25 mouse cellular contexts compared by ENCODE assay signal in the genomic region with DNA sequence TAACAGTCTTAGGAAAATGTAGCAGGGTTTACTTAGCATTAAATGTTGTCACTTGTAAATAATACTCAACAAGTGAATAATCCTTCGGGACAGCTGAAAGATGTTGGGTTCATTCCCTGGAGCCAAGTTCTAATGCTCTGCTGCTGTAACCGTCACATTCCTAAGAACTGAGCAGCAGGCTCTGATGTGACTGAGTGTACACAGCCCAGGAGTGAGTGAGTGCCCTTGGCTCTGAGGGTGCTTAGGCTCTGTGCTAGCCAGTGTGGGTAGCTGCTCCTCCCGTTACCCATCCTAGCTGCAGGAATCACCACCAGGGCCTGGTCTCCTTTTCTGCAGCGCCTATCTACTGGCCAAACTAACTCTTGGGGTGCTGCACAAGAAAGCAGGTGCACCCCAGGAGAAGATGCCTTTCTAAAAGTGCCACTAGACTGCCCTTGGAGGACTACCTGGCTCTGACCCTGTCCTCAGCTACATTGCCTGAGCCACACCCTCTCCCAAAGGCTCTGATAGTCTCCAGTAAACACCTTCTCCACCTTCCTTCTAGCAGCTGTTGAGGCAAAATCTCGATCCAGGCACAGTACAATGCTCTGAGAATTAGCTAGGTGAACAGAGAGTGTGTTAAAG. TPM values are rescaled to one million over a fixed set of nuclear protein-coding genes. Genes with fewer than 3 reads are reported as not detected.
A peak's percentile ranks its signal among the peaks of the same experiment; 100 is the strongest.
DNase-seq lines count a peak whose midpoint lies in the region; ATAC-seq and TF ChIP-seq lines count a peak whose summit lies in the region.
"Had no signal": no experiment of that assay in that cellular context is flagged by ENCODE, and none has a peak within 500 bp of the region (broad histone marks: within the 10 kb centered on the region; RNA-seq: fewer than 3 reads in every experiment).

No protein-coding gene starts in this region.

- peak overlapping the region; percentile 47 for H3K27ac ChIP-seq in layer of hippocampus, adult 2 months
- H3K27ac ChIP-seq in midbrain, embryonic 13.5 days: no peak overlapping the region
- no peak overlapping the region for H3K27ac ChIP-seq in midbrain, postnatal 0 days (ENCODE audit: low read depth, low read length)
- H3K27ac ChIP-seq: embryonic facial prominence, embryonic 15.5 days; heart, adult 2 months; heart, embryonic 15.5 days; kidney, embryonic 15.5 days had no signal

- H3K4me2 ChIP-seq in midbrain, embryonic 13.5 days (replicated peaks): no peak overlapping the region
- H3K4me2 ChIP-seq in midbrain, postnatal 0 days (ENCODE audit: low read depth, low read length, poor library complexity, severe bottlenecking): no peak overlapping the region
- H3K4me2 ChIP-seq: embryonic facial prominence, embryonic 15.5 days; heart, embryonic 15.5 days; kidney, embryonic 15.5 days; liver, embryonic 11.5 days had no signal

- no peak for DNase-seq in frontal cortex, postnatal 36 days (ENCODE audit: low spot score in 2 of 2)
- no peak for DNase-seq in layer of hippocampus, adult 2 months (ENCODE audit: low spot score in 2 of 2)
- no peak for DNase-seq in layer of hippocampus, postnatal 25 days (ENCODE audit: extremely low spot score in 1 of 2, low spot score in 1 of 2)
- DNase-seq in midbrain, postnatal 0 days (ENCODE audit: low spot score): no peak
- DNase-seq: adrenal gland, adult 8-10 months; cerebellum, adult 8-10 months; cerebellum, postnatal 36 days; embryo, embryonic 11 days; gastrocnemius, postnatal 25 days; heart, adult 2 months; heart, postnatal 36 days; kidney, adult 11 months; kidney, postnatal 36 days; left cerebral cortex, postnatal 4 days; liver, postnatal 0 days; lung, postnatal 14 days had no signal

- H3K36me3 ChIP-seq in midbrain, embryonic 13.5 days: peaks cover 23% of the 10 kb centered on the region; the same call in 1 of the 2 replicates
- peaks cover 6% of the 10 kb centered on the region; the same call in 1 of the 2 replicates for H3K36me3 ChIP-seq in midbrain, postnatal 0 days (ENCODE audit: insufficient read depth, low read length)
- H3K36me3 ChIP-seq: heart, embryonic 15.5 days had no signal

- H3K27me3 ChIP-seq in midbrain, embryonic 13.5 days: no peaks in the 10 kb centered on the region
- H3K27me3 ChIP-seq in midbrain, postnatal 0 days (ENCODE audit: insufficient read depth, low read length): no peaks in the 10 kb centered on the region
- H3K27me3 ChIP-seq: embryonic facial prominence, embryonic 15.5 days; heart, embryonic 15.5 days; kidney, embryonic 15.5 days; megakaryocyte, embryonic 14.5 days had no signal

- peak overlapping the region; percentile 39 for H3K9ac ChIP-seq in midbrain, embryonic 13.5 days (replicated peaks)
- H3K9ac ChIP-seq in midbrain, postnatal 0 days (replicated peaks; ENCODE audit: low read length, poor library complexity, severe bottlenecking): no peak overlapping the region
- H3K9ac ChIP-seq: embryonic facial prominence, embryonic 15.5 days; heart, embryonic 15.5 days; kidney, embryonic 15.5 days; liver, postnatal 0 days had no signal

- WGBS in midbrain, embryonic 13.5 days: 92% methylated on average over 5 of the region's 5 CpGs
- WGBS in midbrain, postnatal 0 days: 82% methylated on average over 5 of the region's 5 CpGs

- H3K4me3 ChIP-seq in layer of hippocampus, adult 2 months: no peak overlapping the region
- no peak overlapping the region for H3K4me3 ChIP-seq in midbrain, embryonic 13.5 days (replicated peaks)
- no peak overlapping the region for H3K4me3 ChIP-seq in midbrain, postnatal 0 days (ENCODE audit: low read depth, low read length)
- H3K4me3 ChIP-seq: embryonic facial prominence, embryonic 15.5 days; heart, adult 2 months; heart, embryonic 15.5 days; kidney, embryonic 15.5 days; megakaryocyte, embryonic 14.5 days had no signal

- peaks cover 23% of the 10 kb centered on the region for H3K4me1 ChIP-seq in midbrain, embryonic 13.5 days (replicated peaks)
- no peaks in the 10 kb centered on the region for H3K4me1 ChIP-seq in midbrain, postnatal 0 days (ENCODE audit: insufficient read depth, low read length)

- 0 out of 2 replicates have a peak, but pooled peaks have one; percentile 1 for ATAC-seq in frontal cortex, adult (ENCODE audit: low TSS enrichment)
- no peak for ATAC-seq in midbrain, embryonic 13.5 days
- ATAC-seq in midbrain, postnatal 0 days (ENCODE audit: low FRiP score): no peak
- no peak for ATAC-seq in inflammation-experienced regulatory T-cells, adult 6 months
- ATAC-seq: activated CD4-positive, CD25-positive, alpha-beta regulatory T cell, adult 4 months; liver, postnatal 0 days had no signal

- H3K9me3 ChIP-seq in midbrain, embryonic 13.5 days: no peaks in the 10 kb centered on the region
- no peaks in the 10 kb centered on the region for H3K9me3 ChIP-seq in midbrain, postnatal 0 days (ENCODE audit: low read length)
- H3K9me3 ChIP-seq: embryonic facial prominence, embryonic 15.5 days; heart, embryonic 15.5 days; kidney, embryonic 15.5 days; megakaryocyte, embryonic 14.5 days had no signal

- no peak for TF ChIP-seq CTCF in layer of hippocampus, adult 2 months (conservative IDR thresholded peaks at IDR 0.05)
- no peak for TF ChIP-seq CTCF in midbrain, postnatal 0 days (IDR thresholded peaks at IDR 0.05)

RNA-seq across cellular contexts. Expression of a gene that starts 38.0 kb away (rescaled TPM):
- 10 to 100 TPM; 10.4 to 13.7 TPM for total RNA-seq in layer of hippocampus, adult 2 months (2021)
- total RNA-seq in layer of hippocampus, postnatal 25 days (2021): 10 to 100 TPM; 10.5 to 11.4 TPM
- polyA plus RNA-seq in midbrain, embryonic 13.5 days (2015; fragmentation: Nextera tagmentation; extraction: Ambion mirVana): 12.1 and 12.2 TPM in 2 replicates
- 10.7 and 23.7 TPM in 2 replicates for total RNA-seq in midbrain, postnatal 0 days (2014; rRNA removed)
- polyA plus RNA-seq in midbrain, postnatal 0 days (2015; fragmentation: Nextera tagmentation; extraction: Ambion mirVana): 17.0 and 18.9 TPM in 2 replicates
- under 1 TPM in 2 of 3 experiments, not detected in 1; 0.50 to 0.57 TPM for polyA plus RNA-seq in inflammation-experienced regulatory T-cells, adult 6 months (2017; shearing (Covaris generic))
- total RNA-seq: gastrocnemius, postnatal 25 days had no signal

RNA-seq across cellular contexts. Expression of a gene that starts 47.3 kb away (rescaled TPM):
- total RNA-seq in layer of hippocampus, adult 2 months (2021): 10 to 100 TPM; 12.8 to 13.2 TPM
- total RNA-seq in layer of hippocampus, postnatal 25 days (2021): 10 to 100 TPM; 10.3 to 12.7 TPM
- 3.9 and 4.3 TPM in 2 replicates for polyA plus RNA-seq in midbrain, embryonic 13.5 days (2015; fragmentation: Nextera tagmentation; extraction: Ambion mirVana)
- total RNA-seq in midbrain, postnatal 0 days (2014; rRNA removed): 4.5 and 5.4 TPM in 2 replicates
- polyA plus RNA-seq in midbrain, postnatal 0 days (2015; fragmentation: Nextera tagmentation; extraction: Ambion mirVana): 1.7 and 1.9 TPM in 2 replicates
- polyA plus RNA-seq in inflammation-experienced regulatory T-cells, adult 6 months (2017; shearing (Covaris generic)): 1 to 10 TPM; 1.7 to 2.4 (median 2.3) TPM
